Mouse (Mus musculus): ENCODE results near the gene Fndc3a.

DNA sequence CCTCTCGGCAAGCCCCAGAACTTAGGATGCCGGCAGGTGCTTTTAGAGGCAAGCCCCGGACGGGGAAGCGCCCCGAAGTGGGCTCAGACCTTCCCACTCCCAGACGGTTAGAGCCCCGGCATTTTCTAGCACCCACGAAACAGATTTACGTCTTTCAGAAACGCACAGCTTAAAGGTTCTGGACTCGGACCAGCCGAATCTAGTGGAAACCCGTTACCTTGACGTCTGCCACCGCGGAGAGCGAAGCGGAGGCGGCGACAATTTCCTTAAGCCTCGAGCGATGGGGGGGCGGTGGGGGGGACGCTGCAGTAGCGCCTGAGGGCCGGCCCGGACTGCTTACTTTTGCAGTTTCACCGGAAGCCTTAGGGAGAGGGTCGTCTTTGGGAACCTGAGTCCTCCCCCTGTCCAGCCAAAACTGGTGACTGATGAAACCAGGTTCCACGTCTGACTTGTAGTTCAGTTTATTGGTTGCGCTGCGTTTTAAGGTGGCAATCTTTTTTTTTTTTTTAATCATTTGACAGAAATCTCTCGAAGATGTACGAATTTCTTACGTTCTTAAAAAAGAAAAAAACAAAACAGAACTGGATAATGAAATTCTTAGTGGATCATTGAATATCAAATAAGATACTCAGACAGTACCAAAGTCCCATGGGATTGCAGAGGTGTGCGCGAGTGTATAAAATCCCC lies 681 bp upstream of the Fndc3a start:
- no peak for TF ChIP-seq CTCF (IDR thresholded peaks at IDR 0.05; ENCODE audit: low read depth, low read length)
- no peak for TF ChIP-seq POLR2A (IDR thresholded peaks at IDR 0.05; ENCODE audit: extremely low read depth, insufficient read depth, low read length)
